Mouse (Mus musculus) liver, adult 2 months (tissue): Measurements from ENCODE around the gene Abcc9. TPM values are rescaled to one million over a fixed set of nuclear protein-coding genes. Genes with fewer than 3 reads are reported as not detected.

Source experiments
- DNase-seq: peaks from one replicate; pipeline ENCODE4 v3.0.0-alpha.2; 2011; ENCODE audit warnings: low read depth, low spot score; ENCODE audit errors: extremely low read depth
- H3K27ac ChIP-seq: fragments of 200-500 bp; replicated peaks from 2 replicates; pipeline ENCODE4 v1.5.1; 2012; ENCODE audit warnings: low read depth, mild to moderate bottlenecking, control low read depth, inconsistent platforms, low read length; ENCODE audit not compliant: insufficient read depth
- H3K27me3 ChIP-seq: fragments of 200-500 bp; 2 replicates; pipeline ENCODE4 v1.6.1; 2012; ENCODE audit warnings: mild to moderate bottlenecking, moderate library complexity, low read length, inconsistent platforms; ENCODE audit not compliant: control insufficient read depth, insufficient read depth
- H3K36me3 ChIP-seq: fragments of 200-500 bp; 2 replicates; pipeline ENCODE4 v1.6.1; 2012; ENCODE audit warnings: low read length, inconsistent platforms; ENCODE audit not compliant: control insufficient read depth, insufficient read depth
- H3K4me1 ChIP-seq: fragments of 200-500 bp; 2 replicates; pipeline ENCODE4 v1.6.1; 2011; ENCODE audit warnings: low read length; ENCODE audit not compliant: control insufficient read depth, insufficient read depth
- H3K4me3 ChIP-seq: fragments of 200-500 bp; 2 replicates; pipeline ENCODE4 v1.5.1; 2011; ENCODE audit warnings: low read depth, mild to moderate bottlenecking, control low read depth, low read length, moderate library complexity; ENCODE audit not compliant: insufficient read depth
- H3K79me2 ChIP-seq: fragments of 200-500 bp; 2 replicates; pipeline ENCODE4 v1.6.1; 2012; ENCODE audit warnings: inconsistent platforms, mild to moderate bottlenecking, low read length, moderate library complexity; ENCODE audit not compliant: control insufficient read depth, insufficient read depth
- H3K9ac ChIP-seq: fragments of 200-500 bp; 2 replicates; pipeline ENCODE4 v1.6.1; 2012; ENCODE audit warnings: low read depth, mild to moderate bottlenecking, control low read depth, inconsistent platforms, low read length
- CTCF ChIP-seq: fragments of 200-500 bp; IDR thresholded peaks from 2 replicates; pipeline ENCODE4 v1.5.1; 2011; ENCODE audit warnings: low read depth, low read length, control low read depth
- POLR2A ChIP-seq: fragments of 200-500 bp; IDR thresholded peaks from 2 replicates; pipeline ENCODE4 v1.6.1; 2011; ENCODE audit warnings: low read length, control low read depth; ENCODE audit not compliant: insufficient read depth; ENCODE audit errors: extremely low read depth
- WGBS: fragments of 180-500 bp; shearing (Covaris S2); methylation state at CpG from one replicate; pipeline ENCODE4 v1.1.7; 2018; 5-methylcytosine and 5-hydroxymethylcytosine counted together
- polyA plus RNA-seq: library from polyadenylated mRNA; depleted of rRNA; stranded (reverse); fragments of >200 nt; gene quantifications from 2 replicates; pipeline ENCODE4 v1.2.3, GENCODE M21; 2012
- total RNA-seq: library from RNA; depleted of rRNA; stranded (reverse); fragments of >200 nt; gene quantifications from 2 replicates; pipeline ENCODE4 v1.2.3, GENCODE M21; 2014

Abcc9 gene
- total and polyA plus RNA-seq, 2 experiments: 3.3 to 12.3 TPM

- Histone ChIP-seq H3K4me3 (peak overlapping the region; percentile 58), H3K79me2 (no peaks in the 10 kb centered on the region), H3K36me3 (no peaks in the 10 kb centered on the region), H3K9ac (peak overlapping the region; percentile 60), H3K27me3 (peaks cover 7% of the 10 kb centered on the region; the same call in 1 of the 2 replicates), H3K27ac (peak overlapping the region; percentile 73), H3K4me1 (no peaks in the 10 kb centered on the region)
- 36% methylated on average over 13 of the region's 13 CpGs for WGBS
- TF ChIP-seq POLR2A (no peak), CTCF (no peak)
- no peak for DNase-seq
Observed at GRCm38 (mm10) chr6:142701161-142701560, 954 bp downstream of the Abcc9 start.

- Histone ChIP-seq H3K4me1 (no peaks in the 10 kb centered on the region), H3K9ac (peak overlapping the region; percentile 8; the same call in 1 of the 2 replicates), H3K27ac (peak overlapping the region; percentile 30; the same call in 1 of the 2 replicates), H3K79me2 (no peaks in the 10 kb centered on the region), H3K36me3 (no peaks in the 10 kb centered on the region), H3K27me3 (peaks cover 7% of the 10 kb centered on the region; the same call in 1 of the 2 replicates), H3K4me3 (peak overlapping the region; percentile 2; the same call in 1 of the 2 replicates)
- no peak for DNase-seq
- 76% methylated on average over 8 of the region's 8 CpGs for WGBS
- no peak for TF ChIP-seq POLR2A
- no peak for TF ChIP-seq CTCF
Observed at GRCm38 (mm10) chr6:142700753-142701152, 1.4 kb downstream of the Abcc9 start.

DNA sequence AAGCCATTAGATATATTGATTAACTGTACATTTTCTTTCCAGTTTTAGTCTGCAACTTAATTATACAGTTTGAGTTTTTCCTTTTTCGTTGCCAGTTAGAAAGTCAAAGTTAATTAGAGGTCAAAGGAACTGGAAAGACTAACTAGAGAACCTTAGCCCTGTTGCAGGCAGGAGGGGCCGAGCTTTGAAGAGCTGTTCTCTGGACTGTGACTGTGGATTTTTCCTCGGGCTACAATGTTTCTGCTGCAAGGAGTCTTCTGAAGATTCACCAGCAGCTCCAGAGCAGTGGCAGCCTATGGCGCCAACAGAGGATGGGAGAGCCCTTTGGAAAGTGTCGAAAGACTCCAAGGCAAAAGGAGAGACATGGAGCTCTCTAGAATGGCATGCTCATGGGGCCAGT lies 10.0 kb downstream of the Abcc9 start:
- DNase-seq: no peak
- H3K79me2 ChIP-seq: no peaks in the 10 kb centered on the region
- H3K27ac ChIP-seq: no peak overlapping the region

DNA sequence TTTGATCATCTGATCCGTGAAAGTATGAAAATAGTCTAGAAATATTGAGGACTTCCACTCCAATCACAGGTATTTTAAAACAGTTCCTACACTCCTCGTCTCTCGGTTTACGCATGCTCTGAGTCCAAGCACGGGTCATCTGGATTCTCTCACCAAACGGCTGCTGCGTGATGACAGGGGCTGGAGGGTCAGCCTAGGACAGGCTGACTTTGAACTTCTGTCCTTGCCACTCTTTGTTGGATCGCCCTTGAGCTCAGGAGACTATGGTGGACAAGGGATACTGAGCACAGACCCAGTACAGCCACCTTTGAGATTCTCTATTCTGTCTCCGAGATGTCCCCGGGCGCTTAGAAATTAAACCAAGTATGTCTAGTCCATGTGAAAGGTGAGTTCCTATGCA lies 12.4 kb downstream of the Abcc9 start:
- DNase-seq: no peak
- WGBS: 88% methylated on average over 11 of the region's 11 CpGs
- no peaks in the 10 kb centered on the region for H3K79me2 ChIP-seq

More for the DNA sequence above, 10.0 kb downstream of the Abcc9 start:
- no peak for TF ChIP-seq POLR2A
- no peak for TF ChIP-seq CTCF
- Histone ChIP-seq H3K36me3 (no peaks in the 10 kb centered on the region), H3K4me1 (no peaks in the 10 kb centered on the region), H3K4me3 (no peak overlapping the region), H3K9ac (no peak overlapping the region), H3K27me3 (no peaks in the 10 kb centered on the region)
- 78% methylated on average over 5 of the region's 5 CpGs for WGBS

DNA sequence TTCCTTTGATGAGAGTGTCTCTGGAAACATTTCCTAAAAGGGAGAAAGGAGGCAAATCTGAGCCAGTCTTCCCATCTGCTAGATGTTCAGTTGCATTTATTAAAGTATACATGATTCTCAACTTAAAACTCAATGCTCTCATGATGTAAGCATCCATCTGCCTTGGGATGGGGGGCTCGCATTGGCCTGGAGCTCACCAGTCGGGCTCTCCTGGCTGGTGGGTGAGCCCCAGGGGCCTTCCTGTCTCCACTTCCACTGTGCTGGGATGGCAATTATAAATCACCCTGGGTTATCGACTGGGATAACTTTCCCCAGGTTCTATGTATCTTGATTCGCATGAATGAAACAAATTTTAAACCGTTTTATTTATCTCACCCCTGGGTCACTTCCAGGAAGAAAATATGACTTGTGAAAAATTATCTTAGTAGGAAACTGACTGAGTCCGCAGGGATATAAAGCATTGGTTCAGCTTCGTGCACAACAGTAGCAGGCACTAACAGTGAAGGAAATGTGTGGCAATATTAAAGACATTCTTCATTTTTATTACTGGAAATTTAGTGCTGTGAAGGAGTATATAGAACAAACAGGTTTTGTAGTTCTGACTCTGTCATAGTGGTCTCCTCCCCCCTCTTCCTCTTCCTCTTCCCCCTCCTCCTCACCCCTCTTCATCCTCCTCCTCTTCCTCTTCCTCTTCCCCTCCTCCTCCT lies 19.0 kb downstream of the Abcc9 start:
- DNase-seq: no peak
- H3K9ac ChIP-seq: no peak overlapping the region
- no peaks in the 10 kb centered on the region for H3K27me3 ChIP-seq
- H3K4me1 ChIP-seq: no peaks in the 10 kb centered on the region
- H3K4me3 ChIP-seq: no peak overlapping the region
- no peak for TF ChIP-seq CTCF
- no peak for TF ChIP-seq POLR2A
- no peaks in the 10 kb centered on the region for H3K79me2 ChIP-seq
- H3K36me3 ChIP-seq: no peaks in the 10 kb centered on the region
- WGBS: 71% methylated on average over 7 of the region's 7 CpGs
- no peak overlapping the region for H3K27ac ChIP-seq

More for the DNA sequence above, 12.4 kb downstream of the Abcc9 start:
- Histone ChIP-seq H3K27me3 (no peaks in the 10 kb centered on the region), H3K27ac (no peak overlapping the region), H3K4me3 (no peak overlapping the region), H3K4me1 (no peaks in the 10 kb centered on the region), H3K36me3 (no peaks in the 10 kb centered on the region), H3K9ac (no peak overlapping the region)
- no peak for TF ChIP-seq POLR2A
- no peak for TF ChIP-seq CTCF

GRCm38 (mm10) chr6:142670021-142670420 lies 32.1 kb downstream of the Abcc9 start:
- 93% methylated on average over 2 of the region's 2 CpGs for WGBS

More at GRCm38 (mm10) chr6:142670021-142670420, 32.1 kb downstream of the Abcc9 start:
- Histone ChIP-seq H3K27ac (no peak overlapping the region), H3K4me3 (no peak overlapping the region), H3K9ac (no peak overlapping the region), H3K4me1 (peaks cover 7% of the 10 kb centered on the region; the same call in 1 of the 2 replicates), H3K27me3 (no peaks in the 10 kb centered on the region), H3K36me3 (no peaks in the 10 kb centered on the region), H3K79me2 (no peaks in the 10 kb centered on the region)
- DNase-seq: no peak
- no peak for TF ChIP-seq POLR2A
- TF ChIP-seq CTCF: no peak
